Mouse (Mus musculus) fibroblast of lung, adult 2 months (primary cell): ENCODE data around the gene Prss16.
A peak's percentile ranks its signal among the peaks of the same experiment; 100 is the strongest.

Source experiments
- DNase-seq: peaks from one replicate; pipeline ENCODE4 v3.0.0-alpha.2; 2011; ENCODE audit warnings: low read depth

The Prss16 gene

DNA sequence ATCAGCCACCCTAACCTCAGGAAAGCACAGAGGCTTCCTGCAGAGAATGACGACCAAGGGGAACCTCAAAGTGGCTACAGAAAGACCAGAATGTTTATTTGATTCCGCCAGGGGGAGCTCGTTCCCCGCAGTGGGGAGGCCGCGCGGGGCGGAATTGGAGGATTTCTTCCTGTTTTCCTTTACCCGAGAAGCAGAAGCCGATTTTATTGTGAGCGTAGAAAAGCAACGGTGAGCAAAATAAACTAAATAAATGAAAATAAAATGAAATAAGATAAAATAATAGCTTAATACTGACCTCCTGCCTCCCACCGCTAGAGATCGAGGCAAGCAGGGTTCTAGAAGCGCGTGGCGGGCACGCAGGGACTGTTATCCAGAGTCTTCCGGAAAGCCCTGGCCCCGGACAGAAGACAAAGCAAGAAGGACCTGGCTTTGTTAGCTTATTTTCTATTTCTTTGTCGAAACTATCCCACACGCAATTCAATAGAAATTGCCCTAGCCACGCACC lies 35.3 kb downstream of the Prss16 start:
- peak; percentile 69 for DNase-seq

DNA sequence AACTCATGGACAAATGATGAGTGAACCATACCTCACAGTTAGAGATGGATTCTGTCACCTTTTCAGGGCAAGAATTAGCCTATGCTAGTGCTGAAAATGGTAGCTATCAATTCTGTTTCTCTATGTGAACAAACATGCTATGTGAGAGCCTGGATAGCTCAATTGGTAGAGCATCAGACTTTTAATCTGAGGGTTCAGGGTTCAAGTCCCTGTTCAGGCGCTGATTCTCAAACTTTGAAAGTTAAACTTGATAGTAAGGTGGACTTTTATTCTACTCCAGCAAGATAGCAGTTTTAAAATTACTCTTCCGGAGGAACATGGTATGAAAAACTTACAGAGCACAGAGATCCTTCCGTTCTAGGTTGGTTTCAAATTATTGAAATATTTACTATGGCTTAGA lies 37.9 kb downstream of the Prss16 start:
- no peak for DNase-seq

DNA sequence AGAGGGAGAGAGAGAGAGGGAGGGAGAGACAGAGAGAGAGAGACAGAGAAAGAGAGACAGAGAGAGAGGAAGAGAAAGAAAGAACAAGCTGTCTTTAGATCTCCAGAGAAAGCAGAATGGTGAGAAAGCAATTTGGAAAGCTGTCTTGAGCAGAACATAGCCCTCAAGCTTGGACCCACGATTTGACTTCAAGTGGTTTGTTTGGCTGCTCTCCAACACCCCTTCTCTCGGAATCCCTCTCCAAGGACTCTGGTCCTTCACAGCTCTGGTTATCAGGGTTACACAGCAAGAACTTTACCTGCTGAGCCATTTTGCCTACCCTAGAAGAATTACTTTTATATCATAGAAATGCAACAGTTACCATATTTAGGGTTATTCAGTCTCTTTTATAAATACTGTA lies 39.7 kb downstream of the Prss16 start:
- DNase-seq, result no peak

DNA sequence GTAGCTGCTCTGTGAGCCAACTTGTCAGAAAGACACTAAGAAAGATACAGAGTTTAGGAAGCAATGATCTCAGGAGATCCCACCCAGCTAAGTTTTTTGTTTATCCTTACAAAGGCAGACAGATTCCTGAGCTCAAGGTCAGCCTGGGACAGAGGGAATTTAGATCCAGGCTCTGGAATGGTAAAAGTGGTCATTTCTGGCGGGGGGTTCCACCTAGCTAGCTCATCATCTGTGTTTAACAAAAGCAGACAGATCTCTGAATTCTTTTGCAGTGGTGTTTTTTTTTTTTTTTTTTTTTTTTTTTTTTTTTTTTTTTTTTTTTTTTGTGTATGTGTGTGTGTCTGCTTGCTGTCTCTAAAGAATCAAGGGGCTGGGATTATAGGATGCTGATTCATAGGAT lies 40.3 kb downstream of the Prss16 start:
- DNase-seq, result no peak
